Mouse (Mus musculus) ES-Bruce4 (cell line): ENCODE measurements around the gene Rnf19b.

Experiments used
- CTCF ChIP-seq: IDR thresholded peaks from one replicate; pipeline ENCODE4 v1.8.1; 2011; ENCODE audit warnings: low read depth, low read length
- POLR2A ChIP-seq: IDR thresholded peaks from one replicate; pipeline ENCODE4 v1.8.1; 2011; ENCODE audit warnings: low read length; ENCODE audit not compliant: insufficient read depth

DNA sequence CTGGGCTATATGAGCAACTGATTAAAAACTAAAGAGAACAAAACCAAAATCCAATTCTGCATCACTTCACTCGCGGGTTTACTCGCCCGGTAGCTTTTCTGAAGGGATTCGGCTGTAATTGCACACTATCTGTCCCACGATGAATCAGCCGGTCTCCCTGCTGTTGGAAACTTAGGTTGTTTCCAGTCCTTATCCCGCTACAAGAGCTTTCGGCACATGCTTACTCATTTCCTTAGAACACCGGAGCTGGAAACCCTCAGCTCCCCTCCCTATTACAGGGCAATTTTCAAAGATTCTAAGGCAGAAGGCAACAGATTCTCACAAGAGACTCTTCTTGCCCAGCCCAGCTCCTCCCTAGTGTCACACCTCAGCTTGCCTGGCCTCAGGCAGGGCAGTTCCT is 40.9 kb upstream of the Rnf19b start:
- no peak for TF ChIP-seq CTCF
- TF ChIP-seq POLR2A = no peak
